Mouse (Mus musculus): ENCODE results near the gene Plpp1.

DNA sequence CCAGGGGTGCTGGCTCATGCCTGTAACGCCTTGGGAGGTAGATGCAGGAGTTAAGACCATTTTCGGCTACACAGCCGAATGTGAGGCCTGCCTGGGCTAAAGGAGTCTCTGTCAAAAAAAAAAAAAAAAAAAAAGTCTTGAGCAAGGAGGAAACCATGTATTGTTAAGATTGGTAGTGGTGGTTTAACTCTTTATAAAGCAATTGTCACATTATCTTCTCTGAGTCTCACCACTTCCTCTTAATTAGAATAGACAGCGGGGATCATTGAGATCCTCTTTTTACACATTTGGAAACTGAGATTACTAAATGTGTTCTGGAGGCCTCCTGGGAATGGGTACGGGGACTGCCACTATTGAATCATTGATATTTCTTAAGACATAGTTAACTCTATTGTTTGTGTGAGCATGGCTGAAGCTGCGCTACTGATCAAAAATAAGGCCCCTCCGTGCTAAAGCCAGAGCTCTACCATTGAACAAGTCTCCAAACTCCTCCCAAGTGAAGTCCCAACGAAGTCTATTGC, 811 bp upstream of the Plpp1 start:
- no peak for TF ChIP-seq POLR2A (IDR thresholded peaks at IDR 0.05; ENCODE audit: low read depth, low read length)
- no peak for TF ChIP-seq CTCF (IDR thresholded peaks at IDR 0.05; ENCODE audit: extremely low read depth, insufficient read length, insufficient replicate concordance, low read depth, low read length)

All from small intestine, adult 2 months (tissue).